Mouse (Mus musculus) gonadal fat pad, adult 2 months (tissue): Measurements from ENCODE around the gene Oosp2. TPM values are rescaled to one million over a fixed set of nuclear protein-coding genes. Genes with fewer than 3 reads are reported as not detected.

Source experiments
- DNase-seq: peaks from one replicate; pipeline ENCODE4 v3.0.0-alpha.2; 2012; ENCODE audit warnings: low read depth
- polyA plus RNA-seq: library from polyadenylated mRNA; depleted of rRNA; stranded (reverse); fragments of >200 nt; gene quantifications from 2 replicates; pipeline ENCODE4 v1.2.3, GENCODE M21; 2012; rRNA removed

Oosp2 gene
- polyA plus RNA-seq, 1 experiment, result not detected

DNA sequence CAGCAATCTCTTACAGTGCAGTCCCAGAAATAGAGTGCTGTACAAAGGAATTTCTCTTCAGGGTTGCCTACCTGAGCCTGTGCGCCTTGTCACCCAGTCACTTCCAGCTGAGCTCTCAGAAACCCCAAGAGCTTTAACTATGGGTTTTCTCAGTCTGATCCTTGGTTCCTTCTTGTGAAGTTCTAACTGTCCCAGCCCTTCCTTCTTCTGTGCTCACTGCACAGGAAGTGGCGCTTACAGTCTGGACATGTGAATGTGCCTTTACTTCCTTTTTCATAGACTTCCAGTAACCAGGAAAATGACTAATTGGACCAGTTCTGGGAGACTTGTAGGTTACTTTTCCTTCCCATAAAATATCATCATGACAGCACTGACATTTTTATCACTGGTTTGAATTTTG, 55.8 kb downstream of the Oosp2 start, which contains the start of gene Ms4a6d:
TSS of gene Ms4a6d (minus strand) at position 247 of the 400 bp plus-strand sequence.
- no peak for DNase-seq

DNA sequence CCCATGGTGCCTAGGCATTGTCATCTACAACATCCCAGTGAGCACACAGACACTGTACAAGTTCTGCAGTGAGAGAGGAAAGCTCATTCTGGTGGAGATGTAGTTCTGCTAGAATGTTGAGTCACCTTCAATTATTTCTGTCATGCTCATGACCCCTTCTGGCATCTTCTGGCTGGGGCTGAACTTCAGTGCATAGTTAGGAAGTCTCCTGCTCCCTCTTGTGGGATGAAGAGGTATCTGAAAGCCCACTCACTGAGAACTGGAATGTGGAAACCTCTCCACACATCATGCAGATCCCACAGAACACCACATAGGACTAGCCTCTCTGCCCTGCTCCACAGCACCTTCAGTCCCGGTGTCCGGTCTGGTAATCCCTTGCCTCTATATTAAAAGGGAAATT, 58.3 kb downstream of the Oosp2 start:
- no peak for DNase-seq

DNA sequence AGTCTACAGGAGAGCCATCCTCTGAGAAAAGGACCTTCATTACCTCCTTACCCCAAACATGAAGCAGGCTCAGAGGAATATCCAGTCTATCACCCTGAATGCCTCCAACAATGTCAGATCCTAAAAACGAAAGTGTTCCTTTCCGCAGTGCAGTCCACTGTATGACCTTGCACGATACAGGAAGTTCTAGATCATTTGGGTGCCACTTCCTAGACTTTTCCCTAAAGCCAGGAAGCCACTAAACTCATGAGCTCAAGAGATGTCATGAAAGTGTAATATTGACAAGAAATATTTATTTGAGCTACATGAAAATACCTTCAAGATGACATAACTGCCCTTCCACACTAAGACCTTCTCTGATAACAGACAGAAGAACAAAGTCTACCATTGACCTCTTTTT, 59.0 kb downstream of the Oosp2 start:
- DNase-seq, result no peak

Other genes with a start within 250 kb of the Oosp2 start
- gene Ms4a4b, start 217.0 kb downstream of the Oosp2 start, polyA plus RNA-seq, result 1.7 and 1.8 TPM in 2 replicates
- 5.4 and 6.0 TPM in 2 replicates for gene Ms4a6c, start 191.2 kb downstream of the Oosp2 start, polyA plus RNA-seq
- 0.18 and 0.34 TPM in 2 replicates for gene Gm8369, start 174.6 kb downstream of the Oosp2 start, polyA plus RNA-seq
- gene Ms4a6b, start 144.0 kb downstream of the Oosp2 start, polyA plus RNA-seq, result 6.3 and 7.7 TPM in 2 replicates
- gene Ms4a4d, start 123.8 kb downstream of the Oosp2 start, polyA plus RNA-seq, result 14.1 and 14.6 TPM in 2 replicates
- gene Ms4a6d, start 55.7 kb downstream of the Oosp2 start, polyA plus RNA-seq, result 3.0 and 6.3 TPM in 2 replicates
- not detected in 2 replicates for gene Ms4a2, start 36.8 kb downstream of the Oosp2 start, polyA plus RNA-seq
- not detected in 2 replicates for gene Ms4a3, start 19.7 kb downstream of the Oosp2 start, polyA plus RNA-seq
- gene Oosp1, start 30.6 kb upstream of the Oosp2 start, polyA plus RNA-seq, result not detected in 2 replicates
- gene Oosp3, start 36.5 kb upstream of the Oosp2 start, polyA plus RNA-seq, result not detected in 2 replicates
- not detected in 2 replicates for gene Gif, start 87.0 kb upstream of the Oosp2 start, polyA plus RNA-seq
- 16.9 and 17.4 TPM in 2 replicates for gene Mrpl16, start 109.8 kb upstream of the Oosp2 start, polyA plus RNA-seq
- 11.5 and 15.0 TPM in 2 replicates for gene Stx3, start 158.8 kb upstream of the Oosp2 start, polyA plus RNA-seq
- gene Olfr1417, start 178.7 kb upstream of the Oosp2 start, polyA plus RNA-seq, result not detected in 2 replicates
- not detected in 2 replicates for gene Olfr1418, start 200.5 kb upstream of the Oosp2 start, polyA plus RNA-seq
- gene Olfr1419, start 214.5 kb upstream of the Oosp2 start, polyA plus RNA-seq, result not detected in 2 replicates
- gene Olfr1420, start 226.0 kb upstream of the Oosp2 start, polyA plus RNA-seq, result not detected in 2 replicates